Mouse (Mus musculus): ENCODE data around the gene Ctrb1. TPM values are rescaled to one million over a fixed set of nuclear protein-coding genes. Genes with fewer than 3 reads are reported as not detected.

Ctrb1 gene
- not detected for total RNA-seq (2021)
- long read RNA-seq, experiment 1, partial matches to known transcripts, result 0 of 1 reads
- long read RNA-seq, experiment 1, other reads (novel, unspliced or antisense), result 1 of 1 reads
- long read RNA-seq, experiment 2, result 0 reads

- DNase-seq (ENCODE audit: low spot score in 2 of 2), result no peak
Observed at GRCm38 (mm10) chr8:111690960-111691445, at the start of gene Ctrb1. Ctrb1 (minus strand) TSS chr8:111691010.

GRCm38 (mm10) chr8:111740301-111740711 is 49.5 kb upstream of the Ctrb1 start:
- no peak for DNase-seq (ENCODE audit: low spot score in 2 of 2)

- no peak for DNase-seq (ENCODE audit: low spot score in 2 of 2)
Observed at GRCm38 (mm10) chr8:111739604-111740003, 48.8 kb upstream of the Ctrb1 start.

GRCm38 (mm10) chr8:111738867-111739266 is 48.1 kb upstream of the Ctrb1 start:
- DNase-seq (ENCODE audit: low spot score in 2 of 2), result no peak

- DNase-seq (ENCODE audit: low spot score in 2 of 2), result no peak
Observed at GRCm38 (mm10) chr8:111736321-111736720, 45.5 kb upstream of the Ctrb1 start.

- no peak for DNase-seq (ENCODE audit: low spot score in 2 of 2)
Observed at GRCm38 (mm10) chr8:111735791-111736190, 45.0 kb upstream of the Ctrb1 start.

GRCm38 (mm10) chr8:111735335-111735761 is 44.5 kb upstream of the Ctrb1 start:
- no peak for DNase-seq (ENCODE audit: low spot score in 2 of 2)

GRCm38 (mm10) chr8:111734244-111734960 is 43.6 kb upstream of the Ctrb1 start:
- no peak for DNase-seq (ENCODE audit: low spot score in 2 of 2)

GRCm38 (mm10) chr8:111733581-111734243 is 42.9 kb upstream of the Ctrb1 start:
- DNase-seq (ENCODE audit: low spot score in 2 of 2), result no peak

GRCm38 (mm10) chr8:111732406-111733085 is 41.7 kb upstream of the Ctrb1 start:
- no peak for DNase-seq (ENCODE audit: low spot score in 2 of 2)

GRCm38 (mm10) chr8:111732004-111732403 is 41.2 kb upstream of the Ctrb1 start:
- DNase-seq (ENCODE audit: low spot score in 2 of 2), result peak; percentile 91 to 96

- DNase-seq (ENCODE audit: low spot score in 2 of 2), result no peak
Observed at GRCm38 (mm10) chr8:111731231-111731977, 40.6 kb upstream of the Ctrb1 start.

GRCm38 (mm10) chr8:111729233-111730170 is 38.7 kb upstream of the Ctrb1 start:
- no peak for DNase-seq (ENCODE audit: low spot score in 2 of 2)

- DNase-seq (ENCODE audit: low spot score in 2 of 2), result no peak
Observed at GRCm38 (mm10) chr8:111728481-111728880, 37.7 kb upstream of the Ctrb1 start.

GRCm38 (mm10) chr8:111727553-111727952 is 36.7 kb upstream of the Ctrb1 start:
- DNase-seq (ENCODE audit: low spot score in 2 of 2), result no peak

- DNase-seq (ENCODE audit: low spot score in 2 of 2), result peak; percentile 70 to 85
Observed at GRCm38 (mm10) chr8:111726102-111726900, 35.5 kb upstream of the Ctrb1 start.

- DNase-seq (ENCODE audit: low spot score in 2 of 2), result no peak
Observed at GRCm38 (mm10) chr8:111725341-111725740, 34.5 kb upstream of the Ctrb1 start.

GRCm38 (mm10) chr8:111720115-111720544 is 29.3 kb upstream of the Ctrb1 start:
- DNase-seq (ENCODE audit: low spot score in 2 of 2), result no peak

- DNase-seq (ENCODE audit: low spot score in 2 of 2), result no peak
Observed at GRCm38 (mm10) chr8:111718937-111719336, 28.1 kb upstream of the Ctrb1 start.

Measured in layer of hippocampus, postnatal 14 days (tissue).